Mouse (Mus musculus) forebrain, embryonic 11.5 days (tissue): ENCODE measurements around the gene Ndufa8. TPM values are rescaled to one million over a fixed set of nuclear protein-coding genes. Genes with fewer than 3 reads are reported as not detected.

Experiments
- polyA plus RNA-seq: library from polyadenylated mRNA; unstranded; fragments of >200 nt; fragmentation: Nextera tagmentation; extraction: Ambion mirVana; gene quantifications from 2 replicates; pipeline ENCODE4 v1.2.1, GENCODE M21; 2014

Gene Ndufa8
- polyA plus RNA-seq, 1 experiment from 2014 or later: 177 TPM

Other genes starting within 250 kb of the Ndufa8 start
- 2.3 and 2.5 TPM in 2 replicates for gene Ttll11, start 69.5 kb downstream of the Ndufa8 start, polyA plus RNA-seq
- 0.47 and 0.68 TPM in 2 replicates for gene Morn5, start 52 bp upstream of the Ndufa8 start, polyA plus RNA-seq
- 10.6 and 19.0 TPM in 2 replicates for gene Lhx6, start 56.0 kb upstream of the Ndufa8 start, polyA plus RNA-seq
- gene Mrrf, start 87.0 kb upstream of the Ndufa8 start, polyA plus RNA-seq: 23.2 and 28.2 TPM in 2 replicates
- 98.2 and 100 TPM in 2 replicates for gene Rbm18, start 87.4 kb upstream of the Ndufa8 start, polyA plus RNA-seq
- gene Ptgs1, start 181.0 kb upstream of the Ndufa8 start, polyA plus RNA-seq: 2.8 and 2.9 TPM in 2 replicates